ENCODE assay signal across 12 mouse cellular contexts in the genomic region with DNA sequence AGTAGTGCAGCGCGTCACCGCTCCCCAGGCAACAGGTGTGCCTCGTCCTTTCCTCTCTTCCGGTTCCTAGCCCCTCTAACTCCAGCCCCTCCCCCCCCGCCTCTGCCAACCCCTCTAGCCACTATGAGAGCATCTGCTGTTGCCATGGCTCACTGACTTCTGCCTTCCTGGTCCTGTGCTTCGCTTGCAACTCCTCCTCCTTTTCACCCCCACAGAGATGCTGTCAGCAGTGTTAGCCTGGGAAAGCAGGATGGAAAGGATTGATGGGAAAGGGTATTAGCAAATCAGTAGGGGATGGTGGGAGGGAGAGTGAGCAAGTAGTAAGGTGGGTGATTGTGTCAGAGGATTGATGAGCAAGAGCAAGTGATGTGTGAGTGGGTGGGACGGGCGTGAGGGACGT.
DNase-seq lines count a peak whose midpoint lies in the region; ATAC-seq and TF ChIP-seq lines count a peak whose summit lies in the region.
"Had no signal": no experiment of that assay in that cellular context is flagged by ENCODE, and none has a peak within 500 bp of the region (broad histone marks: within the 10 kb centered on the region; RNA-seq: fewer than 3 reads in every experiment).

No protein-coding gene starts in this region.

- no peaks in the 10 kb centered on the region for H3K9me3 ChIP-seq in forebrain, embryonic 14.5 days (replicated peaks; ENCODE audit: control insufficient read depth, low read length)
- no peaks in the 10 kb centered on the region for H3K9me3 ChIP-seq in neural tube, embryonic 15.5 days (replicated peaks)
- H3K9me3 ChIP-seq: limb, embryonic 15.5 days had no signal

- TF ChIP-seq CTCF in layer of hippocampus, adult 2 months (conservative IDR thresholded peaks at IDR 0.05): no peak

- peak; percentile 5 for DNase-seq in layer of hippocampus, adult 9-11 months
- no peak for DNase-seq in layer of hippocampus, adult 2 months (ENCODE audit: low spot score in 2 of 2)
- DNase-seq in forebrain, embryonic 14.5 days (ENCODE audit: low spot score): peak; percentile 35
- peak; percentile 59 for DNase-seq in mesoderm, embryonic 11.5 days (ENCODE audit: low read depth, low spot score)
- DNase-seq in adrenal gland, postnatal 10 days: no peak
- DNase-seq in frontal cortex, postnatal 36 days (ENCODE audit: low spot score in 2 of 2): no peak
- DNase-seq in right cerebral cortex, postnatal 10 days (ENCODE audit: low spot score in 2 of 2): no peak
- DNase-seq: cerebellum, adult 11-12 months; lung, postnatal 10 days; thymus, postnatal 14 days had no signal

- H3K27me3 ChIP-seq in forebrain, embryonic 14.5 days (replicated peaks; ENCODE audit: control insufficient read depth, insufficient read depth, low read length): no peaks in the 10 kb centered on the region
- H3K27me3 ChIP-seq in neural tube, embryonic 15.5 days (replicated peaks): no peaks in the 10 kb centered on the region; the same call in 1 of the 2 replicates
- H3K27me3 ChIP-seq: limb, embryonic 15.5 days had no signal

- 11% methylated on average over 9 of the region's 10 CpGs for WGBS in forebrain, embryonic 14.5 days
- 7% methylated on average over 9 of the region's 10 CpGs for WGBS in neural tube, embryonic 15.5 days

- no peaks in the 10 kb centered on the region for H3K36me3 ChIP-seq in forebrain, embryonic 14.5 days (ENCODE audit: control insufficient read depth, insufficient read depth, low read length)
- H3K36me3 ChIP-seq in neural tube, embryonic 15.5 days: no peaks in the 10 kb centered on the region
- H3K36me3 ChIP-seq: limb, embryonic 15.5 days had no signal

- no peak overlapping the region for H3K9ac ChIP-seq in forebrain, embryonic 14.5 days (ENCODE audit: low read length)
- no peak overlapping the region for H3K9ac ChIP-seq in neural tube, embryonic 15.5 days (replicated peaks)
- H3K9ac ChIP-seq: limb, embryonic 15.5 days had no signal

- H3K27ac ChIP-seq in layer of hippocampus, adult 2 months: no peak overlapping the region
- no peak overlapping the region for H3K27ac ChIP-seq in forebrain, embryonic 14.5 days (ENCODE audit: low read depth, low read length)
- no peak overlapping the region for H3K27ac ChIP-seq in neural tube, embryonic 15.5 days (replicated peaks)
- H3K27ac ChIP-seq: limb, embryonic 15.5 days had no signal

- no peak overlapping the region for H3K4me3 ChIP-seq in layer of hippocampus, adult 2 months
- H3K4me3 ChIP-seq in forebrain, embryonic 14.5 days (ENCODE audit: low read depth, low read length): no peak overlapping the region
- no peak overlapping the region for H3K4me3 ChIP-seq in neural tube, embryonic 15.5 days (replicated peaks)
- H3K4me3 ChIP-seq: limb, embryonic 15.5 days had no signal

- 0 out of 2 replicates have a peak, but pooled peaks have one; percentile 48 for ATAC-seq in forebrain, embryonic 14.5 days
- ATAC-seq in neural tube, embryonic 15.5 days (ENCODE audit: low FRiP score): peak; percentile 69

- no peaks in the 10 kb centered on the region for H3K4me1 ChIP-seq in forebrain, embryonic 14.5 days (ENCODE audit: control insufficient read depth, insufficient read depth, low read length)
- peaks cover 9% of the 10 kb centered on the region; the same call in 1 of the 2 replicates for H3K4me1 ChIP-seq in neural tube, embryonic 15.5 days
- H3K4me1 ChIP-seq: limb, embryonic 15.5 days had no signal

- peak overlapping the region; percentile 19; the same call in 1 of the 2 replicates for H3K4me2 ChIP-seq in forebrain, embryonic 14.5 days (ENCODE audit: low read length)
- H3K4me2 ChIP-seq in neural tube, embryonic 15.5 days: peak overlapping the region; percentile 48
- H3K4me2 ChIP-seq: limb, embryonic 15.5 days had no signal

Comparison
In these comparisons a context has a peak if more than half of its experiments do, and no peak if none do; other contexts are left out.
1. DNase-seq: peak in layer of hippocampus, adult 9-11 months (single experiment), forebrain, embryonic 14.5 days (single experiment) and mesoderm, embryonic 11.5 days (single experiment); none in layer of hippocampus, adult 2 months (0 of 2), adrenal gland, postnatal 10 days (single experiment), frontal cortex, postnatal 36 days (0 of 2) and right cerebral cortex, postnatal 10 days (0 of 2).